Mouse (Mus musculus): ENCODE measurements at regions not wholly inside any gene's neighbourhood (a gene's known extent, or its start where the extent isn't known, plus 50 kb on each side); places are given as distances from the start of the nearest gene placed in this dataset.

- H3K36me3 ChIP-seq: no peaks in the 10 kb centered on the region
- no peaks in the 10 kb centered on the region for H3K27me3 ChIP-seq
- WGBS: 71% methylated on average over 3 of the region's 3 CpGs
- H3K9ac ChIP-seq: no peak overlapping the region
- no peak for ATAC-seq (ENCODE audit: borderline replicate concordance, extremely low read depth, low FRiP score, low TSS enrichment)
- H3K4me2 ChIP-seq: no peak overlapping the region
- H3K9me3 ChIP-seq: no peaks in the 10 kb centered on the region
- H3K4me3 ChIP-seq: no peak overlapping the region
- no peak overlapping the region for H3K27ac ChIP-seq
- H3K4me1 ChIP-seq: no peaks in the 10 kb centered on the region
These were observed 85.3 kb downstream of the 4930444P10Rik start for GRCm38 (mm10) chr1:16007809-16008208.

- WGBS: 62% methylated on average over 2 of the region's 2 CpGs
- Histone ChIP-seq H3K4me2 (no peak overlapping the region), H3K27ac (no peak overlapping the region), H3K27me3 (no peaks in the 10 kb centered on the region), H3K9me3 (no peaks in the 10 kb centered on the region), H3K4me1 (no peaks in the 10 kb centered on the region), H3K36me3 (no peaks in the 10 kb centered on the region), H3K4me3 (no peak overlapping the region), H3K9ac (no peak overlapping the region)
- ATAC-seq (ENCODE audit: borderline replicate concordance, extremely low read depth, low FRiP score, low TSS enrichment): no peak
These were observed 86.2 kb downstream of the 4930444P10Rik start for GRCm38 (mm10) chr1:16006888-16007287.

GRCm38 (mm10) chr1:15997135-15997534 is 96.0 kb downstream of the 4930444P10Rik start:
- no peak overlapping the region for H3K4me3 ChIP-seq

GRCm38 (mm10) chr1:15996341-15996740 is 96.8 kb downstream of the 4930444P10Rik start:
- ATAC-seq (ENCODE audit: borderline replicate concordance, extremely low read depth, low FRiP score, low TSS enrichment): no peak

More at GRCm38 (mm10) chr1:15997135-15997534, 96.0 kb downstream of the 4930444P10Rik start:
- Histone ChIP-seq H3K27me3 (no peaks in the 10 kb centered on the region), H3K4me1 (no peaks in the 10 kb centered on the region), H3K4me2 (no peak overlapping the region), H3K27ac (no peak overlapping the region), H3K36me3 (no peaks in the 10 kb centered on the region), H3K9me3 (no peaks in the 10 kb centered on the region), H3K9ac (no peak overlapping the region)
- WGBS: 76% methylated on average over 5 of the region's 5 CpGs
- no peak for ATAC-seq (ENCODE audit: borderline replicate concordance, extremely low read depth, low FRiP score, low TSS enrichment)

GRCm38 (mm10) chr1:15993561-15994410 is 99.3 kb downstream of the 4930444P10Rik start:
- 0 out of 2 replicates have a peak, but pooled peaks have one; percentile 65 for ATAC-seq (ENCODE audit: borderline replicate concordance, extremely low read depth, low FRiP score, low TSS enrichment)
- Histone ChIP-seq H3K36me3 (no peaks in the 10 kb centered on the region), H3K9ac (no peak overlapping the region), H3K27me3 (no peaks in the 10 kb centered on the region), H3K4me1 (no peaks in the 10 kb centered on the region), H3K4me2 (no peak overlapping the region), H3K9me3 (no peaks in the 10 kb centered on the region), H3K4me3 (no peak overlapping the region), H3K27ac (no peak overlapping the region)
- 55% methylated on average over 4 of the region's 4 CpGs for WGBS

More at GRCm38 (mm10) chr1:15996341-15996740, 96.8 kb downstream of the 4930444P10Rik start:
- Histone ChIP-seq H3K4me1 (no peaks in the 10 kb centered on the region), H3K36me3 (no peaks in the 10 kb centered on the region), H3K9me3 (no peaks in the 10 kb centered on the region), H3K27ac (no peak overlapping the region), H3K9ac (no peak overlapping the region), H3K4me2 (no peak overlapping the region), H3K4me3 (no peak overlapping the region), H3K27me3 (no peaks in the 10 kb centered on the region)
- WGBS: 41% methylated on average over 2 of the region's 2 CpGs

- Histone ChIP-seq H3K4me1 (no peaks in the 10 kb centered on the region), H3K9me3 (no peaks in the 10 kb centered on the region), H3K27ac (no peak overlapping the region), H3K36me3 (no peaks in the 10 kb centered on the region), H3K27me3 (no peaks in the 10 kb centered on the region), H3K4me2 (no peak overlapping the region), H3K4me3 (no peak overlapping the region), H3K9ac (no peak overlapping the region)
- whole genome bisulfite sequencing: 27% methylated on average over 2 of the region's 2 CpGs
- no peak for ATAC-seq (ENCODE audit: borderline replicate concordance, extremely low read depth, low FRiP score, low TSS enrichment)
These were observed 102.1 kb downstream of the 4930444P10Rik start for GRCm38 (mm10) chr1:15990982-15991381.

GRCm38 (mm10) chr1:15985579-15985978 is 107.5 kb downstream of the 4930444P10Rik start:
- Histone ChIP-seq H3K4me1 (no peaks in the 10 kb centered on the region), H3K27me3 (no peaks in the 10 kb centered on the region), H3K4me3 (no peak overlapping the region), H3K36me3 (no peaks in the 10 kb centered on the region), H3K4me2 (no peak overlapping the region), H3K9ac (no peak overlapping the region), H3K9me3 (no peaks in the 10 kb centered on the region), H3K27ac (no peak overlapping the region)
- 46% methylated on average over 3 of the region's 3 CpGs for WGBS
- ATAC-seq (ENCODE audit: borderline replicate concordance, extremely low read depth, low FRiP score, low TSS enrichment): no peak

- Histone ChIP-seq H3K36me3 (no peaks in the 10 kb centered on the region), H3K4me2 (no peak overlapping the region), H3K27me3 (no peaks in the 10 kb centered on the region), H3K9ac (no peak overlapping the region), H3K9me3 (no peaks in the 10 kb centered on the region), H3K4me1 (no peaks in the 10 kb centered on the region), H3K4me3 (no peak overlapping the region), H3K27ac (no peak overlapping the region)
- ATAC-seq (ENCODE audit: borderline replicate concordance, extremely low read depth, low FRiP score, low TSS enrichment): no peak
These were observed 113.8 kb downstream of the 4930444P10Rik start for GRCm38 (mm10) chr1:15979333-15979732.

GRCm38 (mm10) chr1:15959578-15959977 is 133.5 kb downstream of the 4930444P10Rik start:
- H3K4me1 ChIP-seq: no peaks in the 10 kb centered on the region
- H3K4me3 ChIP-seq: no peak overlapping the region
- no peaks in the 10 kb centered on the region for H3K36me3 ChIP-seq
- no peak overlapping the region for H3K27ac ChIP-seq
- 75% methylated on average over 2 of the region's 2 CpGs for WGBS
- no peaks in the 10 kb centered on the region for H3K27me3 ChIP-seq
- H3K9ac ChIP-seq: no peak overlapping the region
- no peak for ATAC-seq (ENCODE audit: borderline replicate concordance, extremely low read depth, low FRiP score, low TSS enrichment)
- H3K4me2 ChIP-seq: no peak overlapping the region
- H3K9me3 ChIP-seq: no peaks in the 10 kb centered on the region

- no peaks in the 10 kb centered on the region for H3K36me3 ChIP-seq
- H3K27me3 ChIP-seq: no peaks in the 10 kb centered on the region
- H3K4me2 ChIP-seq: no peak overlapping the region
- H3K27ac ChIP-seq: no peak overlapping the region
- no peaks in the 10 kb centered on the region for H3K4me1 ChIP-seq
- no peak overlapping the region for H3K4me3 ChIP-seq
- 81% methylated on average over 1 of the region's 1 CpGs for WGBS
- H3K9ac ChIP-seq: no peak overlapping the region
- no peaks in the 10 kb centered on the region for H3K9me3 ChIP-seq
- ATAC-seq (ENCODE audit: borderline replicate concordance, extremely low read depth, low FRiP score, low TSS enrichment): no peak
These were observed 134.5 kb downstream of the 4930444P10Rik start for GRCm38 (mm10) chr1:15958661-15959060.

- H3K9me3 ChIP-seq: no peaks in the 10 kb centered on the region
- H3K36me3 ChIP-seq: no peaks in the 10 kb centered on the region
- H3K27me3 ChIP-seq: no peaks in the 10 kb centered on the region
- no peak overlapping the region for H3K27ac ChIP-seq
- 70% methylated on average over 4 of the region's 4 CpGs for WGBS
- no peak overlapping the region for H3K9ac ChIP-seq
- no peaks in the 10 kb centered on the region for H3K4me1 ChIP-seq
- H3K4me2 ChIP-seq: no peak overlapping the region
- H3K4me3 ChIP-seq: no peak overlapping the region
- no peak for ATAC-seq (ENCODE audit: borderline replicate concordance, extremely low read depth, low FRiP score, low TSS enrichment)
These were observed 149.5 kb downstream of the 4930444P10Rik start for GRCm38 (mm10) chr1:15943662-15944061.

- Histone ChIP-seq H3K27ac (no peak overlapping the region), H3K4me1 (no peaks in the 10 kb centered on the region), H3K27me3 (no peaks in the 10 kb centered on the region), H3K9me3 (no peaks in the 10 kb centered on the region), H3K9ac (no peak overlapping the region), H3K4me3 (no peak overlapping the region), H3K36me3 (no peaks in the 10 kb centered on the region), H3K4me2 (no peak overlapping the region)
- WGBS: 80% methylated on average over 1 of the region's 1 CpGs
- no peak for ATAC-seq (ENCODE audit: borderline replicate concordance, extremely low read depth, low FRiP score, low TSS enrichment)
These were observed 150.1 kb downstream of the 4930444P10Rik start for GRCm38 (mm10) chr1:15943041-15943440.
